Mouse (Mus musculus): ENCODE data around the gene Abcc3. TPM values are rescaled to one million over a fixed set of nuclear protein-coding genes. Genes with fewer than 3 reads are reported as not detected.

Gene Abcc3
- 40.6 TPM for polyA plus RNA-seq (2014; fragmentation: Illumina TruSeq; extraction: RNeasy Lipid Tissue Mini Kit (QIAGEN cat#74804); ENCODE audit: low read depth, low replicate concordance)

DNA sequence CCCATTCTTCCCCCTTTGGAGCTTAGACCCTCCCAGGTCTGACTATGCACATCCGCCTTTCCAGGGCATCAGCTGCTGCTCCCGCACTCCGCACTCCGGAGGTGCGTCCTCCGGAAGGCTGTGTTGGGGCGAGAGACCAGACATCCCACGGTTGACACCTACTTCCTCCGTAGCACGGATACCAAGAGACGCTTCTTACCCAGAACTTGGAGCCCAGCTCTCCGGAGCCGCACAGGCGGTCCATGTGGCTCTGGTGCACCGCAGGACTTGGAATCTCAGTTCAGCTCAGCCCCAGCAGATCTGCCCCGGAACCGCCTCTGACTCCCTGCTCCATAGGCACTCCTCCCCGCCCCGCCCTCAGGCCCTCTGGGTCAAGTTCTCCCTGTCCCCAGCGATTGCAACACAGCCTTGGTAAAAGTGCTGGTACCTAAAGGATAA lies at the start of gene Abcc3:
TSS of gene Abcc3 (minus strand) at position 326 of the 438 bp plus-strand sequence.

DNA sequence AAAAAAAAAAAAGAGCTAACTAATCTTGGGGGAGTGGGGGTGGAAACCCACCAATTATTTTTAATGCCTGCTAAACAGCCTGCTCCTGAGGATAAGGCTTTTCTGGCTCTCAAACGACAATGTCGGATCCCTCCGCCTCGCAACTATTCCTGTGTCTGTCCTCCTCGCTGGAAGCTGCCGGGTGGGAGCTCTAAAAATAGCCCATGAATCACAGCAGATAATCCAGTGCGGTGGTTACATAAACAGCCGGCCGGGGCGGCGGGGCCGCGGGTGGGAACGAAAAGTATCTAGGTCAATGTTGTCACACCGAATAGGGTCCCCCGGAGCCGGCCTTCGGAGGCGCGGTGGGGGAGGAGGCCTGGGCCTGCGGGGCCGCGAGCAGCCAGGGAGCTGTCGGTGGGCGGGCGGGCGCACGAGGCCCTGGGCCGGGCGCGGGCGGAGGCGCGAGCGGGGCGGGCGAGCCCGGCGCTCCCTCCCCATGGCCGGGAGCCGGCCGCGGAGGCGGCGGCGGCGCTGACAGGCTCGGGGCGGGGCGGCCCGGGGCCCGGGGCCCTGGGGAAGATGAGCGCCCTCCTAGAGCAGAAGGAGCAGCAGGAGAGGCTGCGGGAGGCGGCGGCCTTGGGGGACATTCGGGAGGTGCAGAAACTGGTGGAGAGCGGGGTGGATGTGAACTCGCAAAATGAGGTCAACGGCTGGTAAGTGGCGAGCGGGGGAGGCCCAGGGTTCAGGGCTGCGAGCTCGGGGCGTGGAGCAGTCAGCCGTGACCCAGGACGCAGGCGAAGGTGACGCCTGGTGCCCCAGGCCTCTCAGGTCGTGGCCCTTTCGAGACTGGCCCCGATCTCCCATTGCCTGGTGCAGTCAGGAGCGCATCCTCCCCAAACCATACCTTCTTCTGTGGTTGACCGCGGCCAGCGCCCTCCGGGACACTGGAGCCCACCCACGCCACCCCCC lies 64.8 kb downstream of the Abcc3 start, which contains the start of gene Ankrd40:
TSS of gene Ankrd40 (plus strand) at position 309 of the 951 bp plus-strand sequence.

DNA sequence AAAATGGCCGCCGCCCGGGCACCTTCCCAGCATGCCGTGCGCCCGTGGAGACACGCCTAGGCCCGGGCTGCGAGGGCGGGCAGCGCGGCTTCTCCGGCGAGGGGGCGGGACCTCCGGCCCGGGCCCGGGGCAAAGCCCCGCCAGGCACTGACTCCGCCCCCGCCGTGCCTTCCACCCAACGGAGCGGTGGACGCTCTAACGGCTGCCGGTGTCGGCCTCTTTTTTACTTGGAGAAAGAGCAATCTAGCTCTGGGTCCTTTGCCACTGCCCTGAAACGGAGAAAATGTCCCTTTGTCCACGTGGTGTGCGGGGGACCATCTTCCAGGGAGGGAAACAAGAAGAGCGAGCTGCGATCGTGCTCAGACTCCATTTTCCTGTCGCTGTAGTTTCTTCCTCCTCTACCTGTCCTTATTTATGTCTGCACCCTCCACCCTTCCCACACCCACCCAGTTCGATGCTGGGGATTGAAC lies 70.8 kb downstream of the Abcc3 start, which contains the start of gene Luc7l3:
TSS of gene Luc7l3 (minus strand) at position 58 of the 470 bp plus-strand sequence.

Other genes with a start within 250 kb of the Abcc3 start
- 283 TPM for gene Tob1, start 181.5 kb downstream of the Abcc3 start, polyA plus RNA-seq (2014; fragmentation: Illumina TruSeq; extraction: RNeasy Lipid Tissue Mini Kit (QIAGEN cat#74804); ENCODE audit: low read depth, low replicate concordance)
- gene Wfikkn2, start 147.0 kb downstream of the Abcc3 start, polyA plus RNA-seq (2014; fragmentation: Illumina TruSeq; extraction: RNeasy Lipid Tissue Mini Kit (QIAGEN cat#74804); ENCODE audit: low read depth, low replicate concordance), result not detected
- 0.79 TPM for gene Gm21885, start 111.1 kb downstream of the Abcc3 start, polyA plus RNA-seq (2014; fragmentation: Illumina TruSeq; extraction: RNeasy Lipid Tissue Mini Kit (QIAGEN cat#74804); ENCODE audit: low read depth, low replicate concordance)
- gene Luc7l3, start 71.0 kb downstream of the Abcc3 start, polyA plus RNA-seq (2014; fragmentation: Illumina TruSeq; extraction: RNeasy Lipid Tissue Mini Kit (QIAGEN cat#74804); ENCODE audit: low read depth, low replicate concordance), result 85.5 TPM
- 46.4 TPM for gene Ankrd40, start 65.0 kb downstream of the Abcc3 start, polyA plus RNA-seq (2014; fragmentation: Illumina TruSeq; extraction: RNeasy Lipid Tissue Mini Kit (QIAGEN cat#74804); ENCODE audit: low read depth, low replicate concordance)
- not detected for gene Cacna1g, start 81.2 kb upstream of the Abcc3 start, polyA plus RNA-seq (2014; fragmentation: Illumina TruSeq; extraction: RNeasy Lipid Tissue Mini Kit (QIAGEN cat#74804); ENCODE audit: low read depth, low replicate concordance)
- not detected for gene Spata20, start 93.2 kb upstream of the Abcc3 start, polyA plus RNA-seq (2014; fragmentation: Illumina TruSeq; extraction: RNeasy Lipid Tissue Mini Kit (QIAGEN cat#74804); ENCODE audit: low read depth, low replicate concordance)
- gene Epn3, start 107.0 kb upstream of the Abcc3 start, polyA plus RNA-seq (2014; fragmentation: Illumina TruSeq; extraction: RNeasy Lipid Tissue Mini Kit (QIAGEN cat#74804); ENCODE audit: low read depth, low replicate concordance), result not detected
- not detected for gene Mycbpap, start 128.7 kb upstream of the Abcc3 start, polyA plus RNA-seq (2014; fragmentation: Illumina TruSeq; extraction: RNeasy Lipid Tissue Mini Kit (QIAGEN cat#74804); ENCODE audit: low read depth, low replicate concordance)
- gene Rsad1, start 156.3 kb upstream of the Abcc3 start, polyA plus RNA-seq (2014; fragmentation: Illumina TruSeq; extraction: RNeasy Lipid Tissue Mini Kit (QIAGEN cat#74804); ENCODE audit: low read depth, low replicate concordance), result 4.3 TPM
- not detected for gene Chad, start 172.1 kb upstream of the Abcc3 start, polyA plus RNA-seq (2014; fragmentation: Illumina TruSeq; extraction: RNeasy Lipid Tissue Mini Kit (QIAGEN cat#74804); ENCODE audit: low read depth, low replicate concordance)
- gene Acsf2, start 208.9 kb upstream of the Abcc3 start, polyA plus RNA-seq (2014; fragmentation: Illumina TruSeq; extraction: RNeasy Lipid Tissue Mini Kit (QIAGEN cat#74804); ENCODE audit: low read depth, low replicate concordance), result 84.4 TPM
- gene Lrrc59, start 236.8 kb upstream of the Abcc3 start, polyA plus RNA-seq (2014; fragmentation: Illumina TruSeq; extraction: RNeasy Lipid Tissue Mini Kit (QIAGEN cat#74804); ENCODE audit: low read depth, low replicate concordance), result 37.2 TPM